Mouse (Mus musculus): ENCODE data around the gene Hist1h4f.
"Not testable (repeated sequence)": the region's sequence is repeated elsewhere in the genome, so short reads cannot be mapped to it uniquely, and the experiment has no call there.

Hist1h4f gene

DNA sequence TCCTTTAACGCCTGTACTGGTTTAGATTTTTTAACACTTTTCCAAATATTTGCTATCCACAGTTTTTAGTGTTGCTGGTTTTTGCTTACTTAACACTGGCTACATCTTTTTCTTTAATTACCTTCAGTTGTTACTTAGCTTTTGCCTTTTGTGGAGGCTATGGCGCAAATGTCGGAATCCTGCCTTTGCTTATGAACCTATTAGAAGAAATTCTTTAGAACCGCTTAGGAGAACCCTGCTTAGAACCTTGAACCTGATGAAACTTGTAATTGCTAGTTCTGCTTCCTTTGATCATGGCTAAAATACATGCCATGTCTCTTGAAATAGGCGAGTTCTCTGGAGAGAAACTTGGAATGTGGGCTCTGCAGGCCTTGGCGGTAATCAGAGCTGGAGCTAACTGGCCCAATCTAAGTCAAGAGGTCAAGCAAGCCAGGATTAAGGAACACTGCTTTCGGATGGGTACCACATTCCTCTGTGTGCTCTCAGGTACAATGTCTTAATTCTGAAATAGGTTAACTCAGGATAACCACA lies 25.0 kb upstream of the Hist1h4f start:
- no peak for DNase-seq (ENCODE audit: low read depth)

DNA sequence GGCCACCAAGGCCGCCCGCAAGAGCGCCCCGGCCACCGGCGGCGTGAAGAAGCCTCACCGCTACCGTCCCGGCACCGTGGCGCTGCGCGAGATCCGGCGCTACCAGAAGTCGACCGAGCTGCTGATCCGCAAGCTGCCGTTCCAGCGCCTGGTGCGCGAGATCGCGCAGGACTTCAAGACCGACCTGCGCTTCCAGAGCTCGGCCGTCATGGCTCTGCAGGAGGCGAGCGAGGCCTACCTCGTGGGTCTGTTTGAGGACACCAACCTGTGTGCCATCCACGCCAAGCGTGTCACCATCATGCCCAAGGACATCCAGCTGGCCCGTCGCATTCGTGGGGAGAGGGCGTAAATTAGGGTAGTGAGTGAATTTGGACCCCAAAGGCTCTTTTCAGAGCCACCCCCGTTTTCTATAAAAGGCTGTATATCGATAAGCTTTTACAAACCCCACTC lies 24.4 kb upstream of the Hist1h4f start:
- DNase-seq (ENCODE audit: low read depth): not testable (repeated sequence)

DNA sequence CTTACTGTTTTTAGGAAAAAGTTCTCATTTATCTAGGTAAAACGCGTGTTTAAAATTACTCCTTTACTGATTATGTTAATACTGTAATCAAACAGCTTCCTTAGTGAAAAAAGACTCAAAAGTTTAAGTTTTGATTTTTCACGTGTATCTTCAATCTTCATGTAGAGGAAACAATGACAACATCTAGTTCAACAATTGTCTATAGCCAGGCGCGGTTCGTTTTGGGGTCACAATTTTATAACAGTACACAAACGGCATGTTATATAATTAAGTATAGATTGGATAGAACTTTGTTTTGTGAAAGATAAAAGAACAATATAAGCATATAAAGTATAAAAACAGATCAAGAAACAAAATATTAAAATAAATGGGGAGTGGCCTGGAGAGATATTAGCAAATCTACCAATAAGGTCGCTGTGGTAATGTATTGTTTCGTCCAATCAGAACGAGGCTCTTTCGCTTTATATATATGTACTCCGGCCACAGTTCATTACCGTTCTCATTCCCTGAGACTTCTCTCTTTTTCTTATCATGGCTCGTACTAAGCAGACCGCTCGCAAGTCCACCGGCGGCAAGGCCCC lies 23.9 kb upstream of the Hist1h4f start, which contains the start of gene Hist1h3d:
Hist1h3d (plus strand) TSS at position 493 of the 581 bp plus-strand sequence.
- DNase-seq (ENCODE audit: low read depth): no peak

DNA sequence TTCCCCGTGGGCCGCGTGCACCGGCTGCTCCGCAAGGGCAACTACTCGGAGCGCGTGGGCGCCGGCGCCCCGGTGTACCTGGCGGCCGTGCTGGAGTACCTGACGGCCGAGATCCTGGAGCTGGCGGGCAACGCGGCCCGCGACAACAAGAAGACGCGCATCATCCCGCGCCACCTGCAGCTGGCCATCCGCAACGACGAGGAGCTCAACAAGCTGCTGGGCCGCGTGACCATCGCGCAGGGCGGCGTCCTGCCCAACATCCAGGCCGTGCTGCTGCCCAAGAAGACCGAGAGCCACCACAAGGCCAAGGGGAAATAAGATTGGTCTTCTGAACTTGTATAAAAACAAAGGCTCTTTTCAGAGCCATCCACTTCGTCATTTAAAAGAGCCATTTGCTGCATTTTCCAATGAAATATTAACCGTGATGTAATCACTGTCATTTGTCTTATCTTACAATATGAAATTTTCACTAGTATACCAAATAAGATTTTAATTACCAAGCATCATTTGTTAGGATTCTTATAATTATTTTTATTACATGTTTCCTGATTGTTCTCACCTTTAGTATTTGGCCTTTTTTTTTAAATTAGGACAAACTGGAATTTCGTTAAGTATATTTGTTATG lies 23.2 kb upstream of the Hist1h4f start:
- DNase-seq (ENCODE audit: low read depth): not testable (repeated sequence)

DNA sequence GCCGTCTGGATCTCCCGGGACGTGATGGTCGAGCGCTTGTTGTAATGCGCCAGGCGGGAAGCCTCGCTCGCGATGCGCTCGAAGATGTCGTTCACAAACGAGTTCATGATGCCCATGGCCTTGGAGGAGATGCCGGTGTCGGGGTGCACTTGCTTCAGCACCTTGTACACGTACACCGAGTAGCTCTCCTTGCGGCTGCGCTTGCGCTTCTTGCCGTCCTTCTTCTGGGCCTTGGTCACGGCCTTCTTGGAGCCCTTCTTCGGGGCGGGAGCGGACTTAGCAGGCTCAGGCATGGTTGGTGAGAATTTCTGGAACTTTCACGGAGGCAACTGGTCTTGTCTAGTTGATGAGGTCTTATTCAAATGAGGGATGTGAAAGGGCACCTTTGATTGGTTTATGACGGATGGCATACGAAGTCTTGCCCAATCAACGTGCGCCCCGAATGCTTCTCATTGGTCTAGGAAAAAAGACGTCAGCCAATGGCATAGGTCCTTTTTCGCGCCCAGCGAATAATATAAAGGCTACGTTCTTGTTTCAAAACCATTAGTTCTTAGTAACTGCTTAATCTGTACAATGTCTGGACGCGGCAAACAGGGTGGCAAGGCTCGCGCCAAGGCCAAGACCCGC lies 22.6 kb upstream of the Hist1h4f start, which contains the start of the genes Hist1h2bf and Hist1h2ad:
Hist1h2bf (minus strand) TSS at position 299 of the 627 bp plus-strand sequence.
Hist1h2ad (plus strand) TSS at position 484 of the 627 bp plus-strand sequence.
- DNase-seq (ENCODE audit: low read depth): peak; percentile 95

DNA sequence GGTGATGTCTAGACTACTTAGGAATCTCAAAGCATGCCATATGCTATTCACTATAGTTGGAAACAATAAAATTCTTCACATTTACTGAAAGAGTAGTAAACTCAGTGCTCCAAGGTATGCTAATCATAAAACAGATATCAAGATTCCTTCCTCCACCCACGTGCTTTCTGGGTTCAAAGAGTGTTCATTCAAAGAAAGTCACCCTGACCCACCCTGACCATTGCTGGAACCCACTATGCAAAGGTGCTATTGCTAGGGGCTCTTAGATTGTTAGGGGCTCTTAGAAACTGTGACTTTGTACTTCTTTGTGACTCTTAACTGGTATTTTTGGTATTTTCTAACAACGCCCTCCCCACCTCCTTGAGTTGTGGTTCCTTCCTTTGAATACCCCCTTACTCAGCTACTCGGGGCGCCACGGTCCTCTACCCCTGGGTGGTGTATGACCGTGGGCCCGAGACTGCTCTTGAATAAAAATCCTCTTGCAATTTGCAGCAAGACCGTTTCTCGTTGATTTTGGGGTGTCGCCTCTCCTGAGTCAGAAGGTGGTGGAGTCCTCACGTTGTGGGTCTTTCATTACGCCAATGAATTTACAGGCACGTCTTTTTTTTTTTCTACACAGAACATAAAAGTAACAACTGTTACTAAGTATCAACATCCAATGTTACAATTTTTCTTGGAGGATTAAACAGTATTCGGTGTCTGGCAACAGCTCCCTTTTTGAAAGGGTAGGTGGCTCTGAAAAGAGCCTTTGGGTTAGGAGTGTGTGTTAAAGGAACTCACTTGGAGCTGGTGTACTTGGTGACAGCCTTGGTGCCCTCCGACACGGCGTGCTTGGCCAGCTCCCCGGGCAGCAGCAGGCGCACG lies 21.8 kb upstream of the Hist1h4f start:
- not testable (repeated sequence) for DNase-seq (ENCODE audit: low read depth)

DNA sequence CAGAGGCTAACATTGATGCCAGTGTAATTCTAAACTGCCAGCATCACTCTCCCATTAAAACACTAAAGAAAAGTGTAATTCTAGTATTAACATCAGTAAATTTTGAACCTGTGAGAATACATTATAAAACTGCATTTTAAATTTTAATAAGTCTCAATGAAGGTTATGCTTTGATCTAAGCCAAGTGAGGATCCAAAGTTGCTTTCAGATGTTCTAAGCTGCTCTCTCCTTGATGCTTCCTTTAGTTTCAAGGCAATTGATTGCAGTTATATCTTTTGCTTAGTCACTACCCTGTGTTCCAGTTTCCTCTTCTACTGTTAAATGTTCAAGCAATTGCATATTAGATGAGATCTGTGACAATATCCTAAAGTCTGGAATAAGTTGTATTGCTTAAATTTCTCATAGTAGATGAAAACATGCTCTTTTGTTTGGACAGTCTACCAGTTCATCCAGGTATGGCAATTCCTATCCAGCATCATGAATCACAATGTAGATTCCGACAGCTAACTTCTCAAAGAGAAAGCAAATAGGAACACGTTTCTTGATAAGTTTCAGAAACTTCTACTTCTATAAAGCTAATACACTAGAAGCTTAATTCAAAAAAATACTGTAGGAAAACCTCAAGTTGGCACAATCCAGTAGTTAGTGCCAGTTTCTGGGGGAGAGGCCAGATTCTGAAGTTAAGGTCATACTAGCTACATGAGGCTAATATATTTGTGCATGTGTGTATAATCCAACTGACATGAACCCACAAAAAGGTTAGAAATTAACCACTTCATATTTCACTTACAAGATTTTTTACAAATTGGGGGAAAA lies 21.0 kb upstream of the Hist1h4f start:
- no peak for DNase-seq (ENCODE audit: low read depth)

DNA sequence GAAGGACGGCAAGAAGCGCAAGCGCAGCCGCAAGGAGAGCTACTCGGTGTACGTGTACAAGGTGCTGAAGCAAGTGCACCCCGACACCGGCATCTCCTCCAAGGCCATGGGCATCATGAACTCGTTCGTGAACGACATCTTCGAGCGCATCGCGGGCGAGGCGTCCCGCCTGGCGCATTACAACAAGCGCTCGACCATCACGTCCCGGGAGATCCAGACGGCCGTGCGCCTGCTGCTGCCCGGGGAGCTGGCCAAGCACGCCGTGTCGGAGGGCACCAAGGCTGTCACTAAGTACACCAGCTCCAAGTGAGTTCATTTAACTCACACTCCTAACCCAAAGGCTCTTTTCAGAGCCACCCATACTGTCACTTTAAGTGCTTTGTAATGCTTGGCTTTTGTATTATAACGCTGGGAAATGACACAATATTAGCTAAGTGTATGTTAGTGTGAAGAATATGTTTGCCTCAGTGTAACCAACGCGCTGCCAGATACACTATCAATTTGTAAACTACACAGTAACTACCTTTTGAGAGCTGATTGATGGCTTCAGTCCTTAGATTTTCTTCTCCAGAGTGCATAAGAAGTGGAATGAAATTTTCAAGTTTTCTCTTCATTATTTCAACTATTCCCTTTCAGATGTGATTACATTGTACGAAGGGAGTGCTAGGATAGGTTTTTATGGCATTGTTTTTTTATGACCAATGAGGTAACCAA lies 20.2 kb upstream of the Hist1h4f start:
- DNase-seq (ENCODE audit: low read depth): not testable (repeated sequence)

DNA sequence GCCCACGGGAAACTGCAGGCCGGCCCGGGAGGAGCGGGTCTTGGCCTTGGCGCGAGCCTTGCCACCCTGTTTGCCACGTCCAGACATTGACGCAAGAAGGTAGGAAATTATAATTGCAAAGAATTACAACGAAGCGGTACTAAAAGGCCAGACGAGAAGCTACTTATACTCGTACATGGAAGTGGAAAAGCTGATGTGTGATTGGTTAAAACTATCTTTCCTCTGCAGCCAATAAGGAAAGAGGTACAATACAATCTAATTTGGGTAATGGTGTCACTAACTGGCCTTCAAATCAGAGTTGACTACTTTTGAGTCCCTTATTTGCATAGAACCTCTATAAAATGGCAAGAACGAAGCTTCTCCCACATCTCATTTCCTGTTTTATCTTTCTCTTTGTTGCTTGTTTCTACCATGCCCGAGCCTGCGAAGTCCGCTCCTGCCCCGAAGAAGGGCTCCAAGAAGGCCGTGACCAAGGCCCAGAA lies 19.6 kb upstream of the Hist1h4f start, which contains the start of the genes Hist1h2ae and Hist1h2bg:
Hist1h2ae (minus strand) TSS at position 199 of the 482 bp plus-strand sequence.
Hist1h2bg (plus strand) TSS at position 375 of the 482 bp plus-strand sequence.
- DNase-seq (ENCODE audit: low read depth): peak; percentile 89

DNA sequence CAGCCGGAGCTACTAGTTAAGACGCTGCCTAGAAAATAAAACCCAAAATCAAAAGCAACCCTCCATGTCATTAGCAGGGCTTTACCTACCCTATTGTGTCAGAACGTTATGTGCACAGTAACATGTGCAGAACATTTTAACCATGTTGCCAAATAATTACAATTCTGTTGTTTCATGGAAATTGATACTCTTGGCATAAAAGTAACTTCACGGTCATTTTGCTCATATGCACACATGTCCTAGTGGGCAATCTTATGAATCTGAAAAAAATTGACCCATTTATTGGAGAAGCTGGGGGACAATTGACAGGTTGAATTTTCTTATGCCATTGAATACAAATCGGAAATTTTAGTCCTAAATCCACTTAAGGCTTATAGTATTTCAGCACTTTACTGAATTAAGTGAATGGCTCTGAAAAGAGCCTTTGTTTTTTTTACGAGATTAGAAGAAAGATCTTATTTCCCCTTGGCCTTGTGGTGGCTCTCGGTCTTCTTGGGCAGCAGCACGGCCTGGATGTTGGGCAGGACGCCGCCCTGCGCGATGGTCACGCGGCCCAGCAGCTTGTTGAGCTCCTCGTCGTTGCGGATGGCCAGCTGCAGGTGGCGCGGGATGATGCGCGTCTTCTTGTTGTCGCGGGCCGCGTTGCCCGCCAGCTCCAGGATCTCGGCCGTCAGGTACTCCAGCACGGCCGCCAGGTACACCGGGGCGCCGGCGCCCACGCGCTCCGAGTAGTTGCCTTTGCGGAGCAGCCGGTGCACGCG lies 19.0 kb upstream of the Hist1h4f start:
- DNase-seq (ENCODE audit: low read depth): not testable (repeated sequence)

DNA sequence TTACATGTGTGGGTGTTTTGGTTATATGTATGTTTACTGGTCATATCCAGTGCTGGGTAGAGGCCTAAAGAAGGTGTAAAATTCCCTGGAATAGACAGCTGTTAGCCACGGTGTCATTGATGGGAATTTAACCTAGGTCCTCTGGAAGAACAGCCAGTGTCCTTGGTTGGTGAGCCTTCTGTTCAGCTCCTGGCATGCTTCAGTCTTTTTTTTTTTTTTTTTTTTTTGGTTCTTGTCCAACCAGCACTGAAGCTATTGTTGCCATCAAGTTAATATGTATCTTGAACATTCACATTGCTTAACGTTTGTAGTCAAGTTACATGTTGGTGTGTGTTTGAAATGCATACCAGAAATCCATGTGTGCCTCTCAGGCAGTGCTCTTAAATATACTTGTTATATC lies 13.0 kb upstream of the Hist1h4f start:
- DNase-seq (ENCODE audit: low read depth): no peak

DNA sequence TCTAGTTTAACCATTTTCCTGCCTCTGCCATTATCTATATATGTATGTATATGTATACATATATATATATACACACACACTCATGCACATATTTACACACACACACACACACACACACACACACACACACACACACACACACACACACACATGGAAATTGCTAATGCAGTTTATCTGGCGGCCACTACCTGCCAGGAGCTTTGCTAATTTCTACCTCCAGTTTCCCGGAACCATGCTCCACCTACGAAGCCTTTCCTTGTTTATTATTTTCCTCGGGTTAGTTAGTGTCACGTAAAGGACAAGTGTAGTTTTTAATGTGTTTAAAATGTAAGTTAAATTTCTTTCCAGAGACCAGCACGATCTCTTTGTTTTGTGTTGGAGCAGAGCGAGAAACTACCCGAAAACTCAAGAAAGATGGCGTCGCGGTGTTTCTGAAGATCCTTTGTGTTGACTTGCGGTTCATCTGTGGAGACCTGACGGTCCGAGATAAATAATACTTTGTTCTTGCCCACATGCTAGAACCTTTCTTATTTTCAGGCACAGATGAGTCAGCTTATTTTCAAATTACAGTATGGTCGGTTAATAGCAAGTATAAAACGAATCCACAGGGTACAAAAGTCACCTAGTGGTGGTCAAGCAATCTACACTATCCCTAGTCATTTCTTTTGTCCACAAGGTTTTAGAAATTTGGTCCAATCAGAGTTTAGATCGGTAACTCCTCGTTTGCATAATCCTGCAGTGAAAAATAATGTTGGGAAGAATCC lies 11.4 kb upstream of the Hist1h4f start:
- DNase-seq (ENCODE audit: low read depth): no peak

DNA sequence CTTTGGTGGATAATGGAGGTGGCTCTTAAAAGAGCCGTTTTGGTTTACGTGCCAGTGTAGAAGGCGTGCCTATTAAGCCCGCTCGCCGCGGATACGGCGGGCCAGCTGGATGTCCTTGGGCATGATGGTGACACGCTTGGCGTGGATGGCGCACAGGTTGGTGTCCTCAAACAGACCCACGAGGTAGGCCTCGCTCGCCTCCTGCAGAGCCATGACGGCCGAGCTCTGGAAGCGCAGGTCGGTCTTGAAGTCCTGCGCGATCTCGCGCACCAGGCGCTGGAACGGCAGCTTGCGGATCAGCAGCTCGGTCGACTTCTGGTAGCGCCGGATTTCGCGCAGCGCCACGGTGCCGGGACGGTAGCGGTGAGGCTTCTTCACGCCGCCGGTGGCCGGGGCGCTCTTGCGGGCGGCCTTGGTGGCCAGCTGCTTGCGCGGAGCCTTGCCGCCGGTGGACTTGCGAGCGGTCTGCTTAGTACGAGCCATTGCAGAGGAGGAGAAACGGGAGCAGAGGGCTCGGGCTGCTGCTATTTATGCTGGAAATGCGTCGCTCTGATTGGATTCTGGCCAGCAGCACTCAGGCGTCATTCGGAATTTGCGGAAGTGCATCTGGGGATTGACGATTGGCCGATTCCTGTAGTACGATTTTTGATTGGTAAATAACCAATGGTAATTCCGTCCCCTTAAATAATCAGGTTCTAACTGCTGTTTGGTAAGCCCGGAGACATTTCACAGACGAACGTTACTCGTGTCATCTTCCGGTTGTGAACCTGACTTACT lies 10.6 kb upstream of the Hist1h4f start, which contains the start of gene Hist1h3e:
Hist1h3e (minus strand) TSS at position 487 of the 777 bp plus-strand sequence.
- DNase-seq (ENCODE audit: low read depth): peak; percentile 94

DNA sequence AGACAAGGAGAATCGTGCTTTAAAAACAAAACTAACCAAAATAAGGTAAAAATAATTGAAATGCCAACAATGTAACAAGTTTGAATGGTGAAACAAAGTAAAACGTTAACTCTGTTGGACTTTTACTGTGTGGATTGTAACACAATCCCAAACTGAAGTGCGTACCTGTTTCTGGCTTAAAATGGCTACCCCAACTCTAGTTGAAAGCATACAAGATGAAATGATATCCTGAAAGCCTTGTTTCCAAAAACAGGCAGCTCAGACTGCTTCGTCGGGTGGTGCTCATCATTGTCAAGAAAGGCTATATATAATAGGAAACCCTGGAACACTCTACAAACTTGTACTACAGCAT lies 10.1 kb upstream of the Hist1h4f start:
- DNase-seq (ENCODE audit: low read depth): not testable (repeated sequence)

DNA sequence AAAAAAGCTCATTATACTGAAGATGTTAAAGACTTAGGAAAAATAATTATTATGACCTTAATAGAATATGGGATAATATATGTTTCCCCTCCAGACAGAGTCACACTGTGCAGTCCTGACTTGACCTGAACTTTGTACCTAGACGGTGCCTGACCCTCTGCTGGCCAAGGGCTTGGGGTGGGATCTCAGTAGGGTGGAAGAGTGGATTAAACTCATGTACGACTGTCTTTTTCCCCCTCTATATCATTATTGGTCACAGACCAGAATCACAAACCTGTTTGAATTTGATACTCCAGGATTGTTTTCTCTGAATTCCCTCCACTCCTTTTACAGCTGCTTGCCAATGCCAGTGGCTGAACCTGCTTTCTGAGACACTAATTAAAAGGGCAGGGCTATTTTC lies 9.3 kb upstream of the Hist1h4f start:
- not testable (repeated sequence) for DNase-seq (ENCODE audit: low read depth)

DNA sequence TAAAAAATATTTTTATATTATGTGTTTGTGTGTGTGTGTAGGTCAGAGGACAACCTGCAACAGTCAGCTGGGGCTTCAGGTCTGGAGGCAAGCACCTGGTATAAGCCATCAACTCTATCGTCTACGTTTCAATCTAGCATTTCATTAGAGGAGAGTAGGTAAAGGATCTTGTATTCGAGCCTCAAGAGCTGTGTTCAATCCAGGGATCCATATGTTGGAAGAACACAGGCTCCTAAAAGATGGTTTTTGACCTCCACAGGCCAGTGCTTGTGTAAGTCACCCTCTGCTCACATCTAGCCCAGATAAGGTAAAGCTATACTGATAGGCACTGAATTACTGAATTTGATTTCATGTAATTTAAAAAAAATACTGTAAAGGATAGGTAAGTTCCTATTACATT lies 5.5 kb upstream of the Hist1h4f start:
- no peak for DNase-seq (ENCODE audit: low read depth)

DNA sequence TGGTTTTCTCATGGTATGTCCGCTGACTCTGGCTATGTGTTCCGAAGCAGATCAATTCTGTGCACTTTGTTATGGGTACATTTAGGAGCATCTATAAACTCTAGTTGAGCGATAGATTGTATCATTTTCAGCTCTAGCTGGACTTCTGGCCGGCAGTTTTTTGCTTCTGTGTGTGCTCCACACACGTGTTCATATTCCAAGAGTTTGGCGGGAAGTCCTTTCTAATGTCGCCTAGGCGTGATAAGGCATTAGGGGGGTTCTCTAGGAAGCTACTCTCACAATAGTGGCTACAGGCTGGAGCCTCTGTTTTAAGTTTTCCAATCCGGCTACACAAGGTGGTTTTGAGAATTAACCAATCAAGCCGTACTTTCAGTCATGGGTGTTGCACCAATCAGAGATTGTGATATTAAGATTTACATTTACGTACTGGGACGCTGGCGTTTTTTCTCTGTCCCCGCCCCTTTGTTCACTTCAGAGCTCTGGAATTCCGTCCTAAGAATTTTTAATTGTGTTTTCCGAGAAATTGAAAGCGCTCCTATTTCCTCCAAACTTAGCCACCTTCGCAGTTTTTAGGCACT lies 4.5 kb upstream of the Hist1h4f start:
- DNase-seq (ENCODE audit: low read depth): no peak
